Mouse (Mus musculus): ENCODE results near the gene Syngap1. TPM values are rescaled to one million over a fixed set of nuclear protein-coding genes. Genes with fewer than 3 reads are reported as not detected.

Gene Syngap1
- total and polyA plus RNA-seq, 2 experiments from 2014 or later, result 5.3 to 74.2 TPM

DNA sequence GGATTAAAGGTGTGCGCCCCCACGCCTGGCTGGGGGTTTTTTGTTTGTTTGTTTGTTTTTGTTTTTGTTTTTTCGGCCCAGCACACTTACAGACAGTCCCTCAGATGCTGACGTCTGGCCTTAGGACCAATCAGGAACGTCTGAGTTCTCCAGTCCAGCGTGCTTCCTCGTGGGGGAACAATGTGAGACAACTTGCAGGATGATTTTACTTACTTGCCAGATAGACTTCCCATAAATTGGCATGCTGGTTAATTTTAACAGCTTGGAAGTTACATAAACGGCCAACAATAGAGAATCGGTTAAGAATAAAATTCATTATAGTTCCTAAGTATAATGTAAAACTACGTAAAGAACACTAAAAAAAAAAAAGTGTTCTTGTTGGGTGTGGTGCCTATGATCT lies 70.1 kb downstream of the Syngap1 start:
- Histone ChIP-seq H3K27ac (no peak overlapping the region), H3K4me2 (ENCODE audit: low read depth, low read length) (no peak overlapping the region), H3K4me1 (ENCODE audit: insufficient read depth, low read length) (no peaks in the 10 kb centered on the region), H3K9ac (replicated peaks; ENCODE audit: low read length) (no peak overlapping the region), H3K4me3 (ENCODE audit: low read length) (no peak overlapping the region), H3K36me3 (ENCODE audit: insufficient read depth, low read length) (no peaks in the 10 kb centered on the region), H3K9me3 (ENCODE audit: low read length) (no peaks in the 10 kb centered on the region), H3K27me3 (ENCODE audit: insufficient read depth, low read length) (no peaks in the 10 kb centered on the region)
- TF ChIP-seq CTCF (IDR thresholded peaks at IDR 0.05; ENCODE audit: low read depth), result no peak
- 88% methylated on average over 10 of the region's 10 CpGs for WGBS
- DNase-seq (ENCODE audit: low spot score), result no peak
- no peak for ATAC-seq

DNA sequence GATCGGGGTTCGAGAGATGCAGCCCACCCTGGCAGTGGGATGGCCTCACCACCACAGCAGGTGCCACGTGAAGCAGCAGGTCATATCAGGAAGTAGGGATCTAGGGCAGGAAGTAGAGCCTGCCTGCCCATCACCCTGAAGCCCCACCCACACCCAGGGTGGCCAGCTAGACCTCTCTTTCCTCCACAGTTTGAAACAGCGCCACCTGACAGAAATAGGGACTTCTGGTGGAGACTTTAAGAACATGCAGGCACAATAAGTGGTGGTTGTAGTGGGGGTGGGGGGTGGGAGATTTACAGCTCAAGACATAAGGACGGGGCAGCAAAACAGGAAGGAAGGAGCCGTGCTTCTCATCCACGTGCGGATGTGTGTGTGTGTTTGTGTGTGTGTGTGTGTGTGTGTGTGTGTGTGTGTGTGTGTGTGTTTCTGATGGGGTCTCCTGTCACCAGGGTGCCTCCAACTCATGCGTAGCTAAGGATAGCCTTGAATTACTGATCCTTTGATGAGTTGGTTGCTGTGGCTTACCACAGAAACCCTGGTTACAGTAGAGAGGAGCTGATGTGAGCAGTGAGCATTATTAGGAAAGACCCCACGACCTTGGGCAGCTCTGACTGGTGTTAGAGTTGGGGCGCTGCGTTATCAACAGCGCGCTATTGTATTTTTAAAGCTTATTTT lies 71.1 kb downstream of the Syngap1 start:
- peak; percentile 22; the same call in 1 of the 2 replicates for TF ChIP-seq CTCF (IDR thresholded peaks at IDR 0.05; ENCODE audit: low read depth)
- H3K27ac ChIP-seq, result no peak overlapping the region
- H3K4me3 ChIP-seq (ENCODE audit: low read length), result no peak overlapping the region
- H3K27me3 ChIP-seq (ENCODE audit: insufficient read depth, low read length), result no peaks in the 10 kb centered on the region
- H3K9ac ChIP-seq (replicated peaks; ENCODE audit: low read length), result no peak overlapping the region
- no peak overlapping the region for H3K4me2 ChIP-seq (ENCODE audit: low read depth, low read length)
- 62% methylated on average over 14 of the region's 14 CpGs for WGBS
- no peaks in the 10 kb centered on the region for H3K9me3 ChIP-seq (ENCODE audit: low read length)
- ATAC-seq (no peak), DNase-seq (ENCODE audit: low spot score) (no peak)
- no peaks in the 10 kb centered on the region for H3K36me3 ChIP-seq (ENCODE audit: insufficient read depth, low read length)
- no peaks in the 10 kb centered on the region for H3K4me1 ChIP-seq (ENCODE audit: insufficient read depth, low read length)

DNA sequence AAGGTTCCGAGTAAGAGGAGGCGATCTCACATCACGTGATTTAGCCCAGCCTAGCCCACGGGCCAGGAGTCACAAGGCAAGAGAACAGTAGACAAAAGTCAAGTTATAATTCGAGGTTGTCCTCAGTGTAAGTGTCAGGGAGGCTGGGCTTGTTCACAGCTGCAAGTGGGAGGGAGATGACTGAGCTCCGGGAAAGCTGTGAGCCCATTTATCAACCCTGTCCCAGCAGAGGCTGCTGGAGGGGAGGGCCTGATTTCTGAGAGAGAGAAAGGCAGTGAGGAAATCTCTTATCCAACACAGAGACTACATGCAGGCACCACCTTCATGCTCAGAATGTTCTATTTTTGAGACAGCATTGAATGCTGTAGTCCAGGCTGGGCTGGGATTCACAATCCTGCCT lies 71.9 kb downstream of the Syngap1 start:
- no peak for ATAC-seq
- H3K4me1 ChIP-seq (ENCODE audit: insufficient read depth, low read length), result no peaks in the 10 kb centered on the region
- no peak overlapping the region for H3K4me3 ChIP-seq (ENCODE audit: low read length)
- H3K36me3 ChIP-seq (ENCODE audit: insufficient read depth, low read length), result no peaks in the 10 kb centered on the region
- no peak overlapping the region for H3K9ac ChIP-seq (replicated peaks; ENCODE audit: low read length)
- no peak overlapping the region for H3K4me2 ChIP-seq (ENCODE audit: low read depth, low read length)
- 25% methylated on average over 6 of the region's 6 CpGs for WGBS
- no peaks in the 10 kb centered on the region for H3K9me3 ChIP-seq (ENCODE audit: low read length)
- H3K27me3 ChIP-seq (ENCODE audit: insufficient read depth, low read length), result no peaks in the 10 kb centered on the region
- no peak for TF ChIP-seq CTCF (IDR thresholded peaks at IDR 0.05; ENCODE audit: low read depth)
- no peak for DNase-seq (ENCODE audit: low spot score)
- H3K27ac ChIP-seq, result no peak overlapping the region

GRCm38 (mm10) chr17:27017564-27018499 lies 76.8 kb downstream of the Syngap1 start:
- WGBS, result 8% methylated on average over 34 of the region's 34 CpGs
- H3K27me3 ChIP-seq (ENCODE audit: insufficient read depth, low read length), result no peaks in the 10 kb centered on the region
- no peak for TF ChIP-seq CTCF (IDR thresholded peaks at IDR 0.05; ENCODE audit: low read depth)
- H3K4me1 ChIP-seq (ENCODE audit: insufficient read depth, low read length), result peaks cover 5% of the 10 kb centered on the region; the same call in 1 of the 2 replicates
- ATAC-seq, result peak; percentile 78
- H3K4me2 ChIP-seq (ENCODE audit: low read depth, low read length), result peak overlapping the region; percentile 62
- peak overlapping the region; percentile 45 for H3K4me3 ChIP-seq (ENCODE audit: low read length)
- DNase-seq (ENCODE audit: low spot score), result peak; percentile 96
- H3K27ac ChIP-seq, result peak overlapping the region; percentile 59
- peaks cover 23% of the 10 kb centered on the region; the same call in 1 of the 2 replicates for H3K36me3 ChIP-seq (ENCODE audit: insufficient read depth, low read length)
- peak overlapping the region; percentile 40; the same call in 1 of the 2 replicates for H3K9ac ChIP-seq (replicated peaks; ENCODE audit: low read length)
- no peaks in the 10 kb centered on the region for H3K9me3 ChIP-seq (ENCODE audit: low read length)

DNA sequence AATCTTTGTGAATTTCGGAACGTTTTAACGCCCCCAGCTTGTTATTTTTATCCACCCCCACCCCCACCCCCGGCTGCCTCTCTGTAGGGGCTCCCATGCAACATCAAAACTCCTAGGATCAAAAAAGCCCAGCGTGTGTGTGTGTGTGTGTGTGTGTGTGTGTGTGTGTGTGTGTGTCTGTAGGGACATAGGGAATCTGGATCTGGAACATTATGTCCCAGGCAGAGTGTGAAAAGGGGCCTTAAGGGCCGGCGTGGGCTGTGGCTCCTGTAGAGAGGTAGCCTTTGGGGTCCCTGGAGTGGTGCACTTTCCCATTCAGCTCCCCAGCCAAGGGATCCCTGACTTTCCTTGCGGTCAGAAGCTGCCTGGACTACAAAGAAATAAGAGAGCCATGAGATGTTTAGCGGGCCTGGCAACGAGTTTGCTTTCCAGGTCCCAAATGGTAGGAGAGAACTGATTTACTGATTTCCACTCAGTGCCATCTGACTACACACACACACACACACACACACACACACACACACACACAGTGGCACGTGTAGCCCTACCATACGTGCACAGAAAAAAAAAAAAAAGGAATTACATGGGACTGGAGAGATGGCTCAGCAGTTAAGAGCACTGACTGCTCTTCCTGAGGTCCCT lies 77.6 kb downstream of the Syngap1 start:
- Histone ChIP-seq H3K4me2 (ENCODE audit: low read depth, low read length) (peak overlapping the region; percentile 62), H3K9me3 (ENCODE audit: low read length) (no peaks in the 10 kb centered on the region), H3K36me3 (ENCODE audit: insufficient read depth, low read length) (peaks cover 23% of the 10 kb centered on the region; the same call in 1 of the 2 replicates), H3K4me3 (ENCODE audit: low read length) (peak overlapping the region; percentile 45), H3K27ac (peak overlapping the region; percentile 59; the same call in 1 of the 2 replicates), H3K27me3 (ENCODE audit: insufficient read depth, low read length) (no peaks in the 10 kb centered on the region), H3K4me1 (ENCODE audit: insufficient read depth, low read length) (peaks cover 5% of the 10 kb centered on the region; the same call in 1 of the 2 replicates), H3K9ac (replicated peaks; ENCODE audit: low read length) (peak overlapping the region; percentile 40; the same call in 1 of the 2 replicates)
- peak; percentile 36; the same call in 1 of the 2 replicates for ATAC-seq
- 27% methylated on average over 12 of the region's 12 CpGs for WGBS
- TF ChIP-seq CTCF (IDR thresholded peaks at IDR 0.05; ENCODE audit: low read depth), result peak; percentile 31; the same call in 1 of the 2 replicates
- DNase-seq (ENCODE audit: low spot score), result no peak

DNA sequence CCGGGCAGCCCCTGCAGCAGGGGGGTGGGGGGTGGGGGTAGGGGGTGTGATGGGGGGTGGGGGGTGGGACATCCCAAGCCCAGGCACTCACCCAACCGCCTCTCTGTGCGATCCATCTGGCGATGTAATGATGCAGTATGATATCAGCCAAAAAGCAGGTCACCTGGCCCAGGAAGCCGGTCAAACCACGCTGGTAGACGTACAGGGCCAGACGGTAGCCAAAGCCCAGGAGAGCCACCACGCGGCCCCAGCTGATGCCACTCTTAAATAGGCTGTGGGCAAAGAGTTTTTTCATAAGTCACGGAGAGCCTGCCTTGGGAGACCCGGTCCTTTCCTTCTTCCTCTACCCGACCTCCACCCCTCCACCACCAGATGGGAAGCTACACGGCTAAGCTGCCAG lies 80.0 kb downstream of the Syngap1 start:
- DNase-seq (ENCODE audit: low spot score) (no peak), ATAC-seq (no peak)
- Histone ChIP-seq H3K27ac (no peak overlapping the region), H3K27me3 (ENCODE audit: insufficient read depth, low read length) (no peaks in the 10 kb centered on the region), H3K4me2 (ENCODE audit: low read depth, low read length) (no peak overlapping the region), H3K4me3 (ENCODE audit: low read length) (no peak overlapping the region), H3K36me3 (ENCODE audit: insufficient read depth, low read length) (peaks cover 32% of the 10 kb centered on the region; the same call in 1 of the 2 replicates), H3K9me3 (ENCODE audit: low read length) (no peaks in the 10 kb centered on the region), H3K4me1 (ENCODE audit: insufficient read depth, low read length) (peaks cover 5% of the 10 kb centered on the region; the same call in 1 of the 2 replicates), H3K9ac (replicated peaks; ENCODE audit: low read length) (no peak overlapping the region)
- WGBS, result 76% methylated on average over 14 of the region's 14 CpGs
- TF ChIP-seq CTCF (IDR thresholded peaks at IDR 0.05; ENCODE audit: low read depth), result no peak

Measured in hindbrain, postnatal 0 days (tissue).